Mouse (Mus musculus) limb, embryonic 12.5 days (tissue): ENCODE measurements around the gene Mrpl4. TPM values are rescaled to one million over a fixed set of nuclear protein-coding genes. Genes with fewer than 3 reads are reported as not detected.
A peak's percentile ranks its signal among the peaks of the same experiment; 100 is the strongest.

Source experiments
- ATAC-seq: fragments of 200-750 bp; cut with Nextera tagmentation; 2 replicates; pipeline ENCODE4 v1.8.0; 2017; ENCODE audit warnings: low read depth, moderate TSS enrichment; ENCODE audit not compliant: insufficient number of reproducible peaks, insufficient read depth, low FRiP score, low TSS enrichment
- H3K27ac ChIP-seq: fragments of 300-500 bp; sonication (generic); 2 replicates; pipeline ENCODE4 v1.5.1; 2016; ENCODE audit warnings: mild to moderate bottlenecking, moderate library complexity
- H3K27me3 ChIP-seq: fragments of 300-500 bp; sonication (generic); 2 replicates; pipeline ENCODE4 v1.6.1; 2016; ENCODE audit warnings: mild to moderate bottlenecking, moderate library complexity
- H3K36me3 ChIP-seq: fragments of 300-500 bp; sonication (generic); 2 replicates; pipeline ENCODE4 v1.6.1; 2016; ENCODE audit warnings: mild to moderate bottlenecking, moderate library complexity
- H3K4me1 ChIP-seq: fragments of 300-500 bp; sonication (generic); replicated peaks from 2 replicates; pipeline ENCODE4 v1.6.1; 2016
- H3K4me2 ChIP-seq: fragments of 300-500 bp; sonication (generic); 2 replicates; pipeline ENCODE4 v1.6.1; 2016; ENCODE audit warnings: mild to moderate bottlenecking, moderate library complexity
- H3K4me3 ChIP-seq: fragments of 300-500 bp; sonication (generic); replicated peaks from 2 replicates; pipeline ENCODE4 v1.5.1; 2016; ENCODE audit warnings: mild to moderate bottlenecking
- H3K9ac ChIP-seq: fragments of 300-500 bp; sonication (generic); replicated peaks from 2 replicates; pipeline ENCODE4 v1.6.1; 2016; ENCODE audit warnings: mild to moderate bottlenecking, moderate library complexity
- H3K9me3 ChIP-seq: fragments of 300-500 bp; sonication (generic); 2 replicates; pipeline ENCODE4 v1.6.1; 2016; ENCODE audit warnings: mild to moderate bottlenecking, moderate library complexity
- WGBS: fragments of 180-500 bp; shearing (Covaris S2); methylation state at CpG from one replicate; pipeline ENCODE4 v1.1.7; 2016; 5-methylcytosine and 5-hydroxymethylcytosine counted together
- polyA plus RNA-seq: library from polyadenylated mRNA; unstranded; fragments of >200 nt; fragmentation: Nextera tagmentation; extraction: Ambion mirVana; gene quantifications from 2 replicates; pipeline ENCODE4 v1.2.1, GENCODE M21; 2016

Gene Mrpl4
- polyA plus RNA-seq, 1 experiment from 2014 or later, result 135 TPM

GRCm38 (mm10) chr9:21021363-21021762 is 18.8 kb downstream of the Mrpl4 start:
- no peak for ATAC-seq
- Histone ChIP-seq H3K9ac (no peak overlapping the region), H3K27me3 (peaks cover 32% of the 10 kb centered on the region), H3K9me3 (no peaks in the 10 kb centered on the region), H3K4me3 (no peak overlapping the region), H3K36me3 (no peaks in the 10 kb centered on the region), H3K27ac (no peak overlapping the region), H3K4me1 (no peaks in the 10 kb centered on the region), H3K4me2 (no peak overlapping the region)
- WGBS, result 85% methylated on average over 3 of the region's 3 CpGs

- H3K9me3 ChIP-seq, result no peaks in the 10 kb centered on the region
- H3K36me3 ChIP-seq, result no peaks in the 10 kb centered on the region
- no peak overlapping the region for H3K27ac ChIP-seq
- H3K4me1 ChIP-seq, result 0 out of 2 replicates have a peak, but pooled peaks cover under 1% of the 10 kb centered on the region
- ATAC-seq, result no peak
- H3K9ac ChIP-seq, result no peak overlapping the region
- H3K4me2 ChIP-seq, result no peak overlapping the region
- H3K4me3 ChIP-seq, result no peak overlapping the region
- H3K27me3 ChIP-seq, result peaks cover 31% of the 10 kb centered on the region
- 55% methylated on average over 6 of the region's 6 CpGs for WGBS
Measured at GRCm38 (mm10) chr9:21022288-21022687, 19.8 kb downstream of the Mrpl4 start.

GRCm38 (mm10) chr9:21022726-21023125 is 20.2 kb downstream of the Mrpl4 start:
- no peak overlapping the region for H3K27ac ChIP-seq
- H3K4me3 ChIP-seq, result no peak overlapping the region
- H3K9me3 ChIP-seq, result no peaks in the 10 kb centered on the region
- H3K36me3 ChIP-seq, result no peaks in the 10 kb centered on the region
- peaks cover 27% of the 10 kb centered on the region for H3K27me3 ChIP-seq
- H3K4me2 ChIP-seq, result no peak overlapping the region
- ATAC-seq, result no peak
- H3K9ac ChIP-seq, result no peak overlapping the region
- WGBS, result 71% methylated on average over 1 of the region's 1 CpGs
- H3K4me1 ChIP-seq, result peaks cover 5% of the 10 kb centered on the region

- Histone ChIP-seq H3K4me1 (peaks cover 22% of the 10 kb centered on the region), H3K9ac (no peak overlapping the region), H3K4me2 (no peak overlapping the region), H3K36me3 (no peaks in the 10 kb centered on the region), H3K9me3 (no peaks in the 10 kb centered on the region), H3K27me3 (peaks cover 43% of the 10 kb centered on the region), H3K27ac (no peak overlapping the region), H3K4me3 (no peak overlapping the region)
- 74% methylated on average over 19 of the region's 19 CpGs for whole genome bisulfite sequencing
- no peak for ATAC-seq
Measured at GRCm38 (mm10) chr9:21025258-21025810, 22.8 kb downstream of the Mrpl4 start.

- H3K9ac ChIP-seq, result no peak overlapping the region
- ATAC-seq, result no peak
- H3K9me3 ChIP-seq, result no peaks in the 10 kb centered on the region
- H3K27me3 ChIP-seq, result peaks cover 57% of the 10 kb centered on the region
- H3K27ac ChIP-seq, result no peak overlapping the region
- no peak overlapping the region for H3K4me2 ChIP-seq
- no peak overlapping the region for H3K4me3 ChIP-seq
- H3K4me1 ChIP-seq, result peaks cover 27% of the 10 kb centered on the region
- 77% methylated on average over 12 of the region's 12 CpGs for WGBS
- no peaks in the 10 kb centered on the region for H3K36me3 ChIP-seq
Measured at GRCm38 (mm10) chr9:21026849-21027248, 24.3 kb downstream of the Mrpl4 start.

GRCm38 (mm10) chr9:21027774-21028290 is 25.3 kb downstream of the Mrpl4 start:
- Histone ChIP-seq H3K36me3 (no peaks in the 10 kb centered on the region), H3K4me2 (no peak overlapping the region), H3K27ac (no peak overlapping the region), H3K4me3 (no peak overlapping the region), H3K9ac (0 out of 2 replicates have a peak overlapping the region, but pooled peaks have one; percentile 12), H3K4me1 (peaks cover 36% of the 10 kb centered on the region), H3K27me3 (peaks cover 67% of the 10 kb centered on the region), H3K9me3 (no peaks in the 10 kb centered on the region)
- 39% methylated on average over 8 of the region's 8 CpGs for WGBS
- no peak for ATAC-seq

- Histone ChIP-seq H3K4me1 (peaks cover 44% of the 10 kb centered on the region), H3K4me2 (no peak overlapping the region), H3K9ac (no peak overlapping the region; the same call in 1 of the 2 replicates), H3K9me3 (no peaks in the 10 kb centered on the region), H3K27me3 (peaks cover 75% of the 10 kb centered on the region), H3K4me3 (no peak overlapping the region), H3K36me3 (no peaks in the 10 kb centered on the region), H3K27ac (no peak overlapping the region)
- WGBS, result 65% methylated on average over 6 of the region's 6 CpGs
- no peak for ATAC-seq
Measured at GRCm38 (mm10) chr9:21028560-21029110, 26.1 kb downstream of the Mrpl4 start.

GRCm38 (mm10) chr9:21029291-21030054 is 26.9 kb downstream of the Mrpl4 start, which contains the start of gene Icam4:
Gene Icam4, plus strand, starts transcription at chr9:21029373.
- Histone ChIP-seq H3K4me3 (peak within 1 kb of the TSS; percentile 51), H3K4me2 (peak within 1 kb of the TSS; percentile 92), H3K9me3 (no peaks in the 10 kb centered on the region), H3K36me3 (no peaks in the 10 kb centered on the region), H3K27ac (no peak within 1 kb of the TSS), H3K27me3 (peaks cover 82% of the 10 kb centered on the region), H3K4me1 (peaks cover 47% of the 10 kb centered on the region), H3K9ac (peak within 1 kb of the TSS; percentile 42)
- WGBS, result 2% methylated on average over 37 of the region's 37 CpGs
- no peak for ATAC-seq

- H3K4me3 ChIP-seq, result peak overlapping the region; percentile 51; the same call in 1 of the 2 replicates
- no peaks in the 10 kb centered on the region for H3K9me3 ChIP-seq
- WGBS, result 20% methylated on average over 22 of the region's 22 CpGs
- H3K4me2 ChIP-seq, result peak overlapping the region; percentile 92
- H3K27me3 ChIP-seq, result peaks cover 89% of the 10 kb centered on the region
- no peaks in the 10 kb centered on the region for H3K36me3 ChIP-seq
- no peak for ATAC-seq
- H3K9ac ChIP-seq, result no peak overlapping the region
- peaks cover 51% of the 10 kb centered on the region for H3K4me1 ChIP-seq
- no peak overlapping the region for H3K27ac ChIP-seq
Measured at GRCm38 (mm10) chr9:21030055-21030600, 27.6 kb downstream of the Mrpl4 start.

GRCm38 (mm10) chr9:21030781-21031250 is 28.3 kb downstream of the Mrpl4 start:
- Histone ChIP-seq H3K4me1 (peaks cover 51% of the 10 kb centered on the region), H3K36me3 (no peaks in the 10 kb centered on the region), H3K4me3 (peak overlapping the region; percentile 51), H3K9ac (0 out of 2 replicates have a peak overlapping the region, but pooled peaks have one; percentile 18), H3K27me3 (peaks cover 90% of the 10 kb centered on the region), H3K27ac (no peak overlapping the region), H3K9me3 (no peaks in the 10 kb centered on the region), H3K4me2 (peak overlapping the region; percentile 92)
- under 1% methylated on average over 13 of the region's 13 CpGs for WGBS
- ATAC-seq, result 0 out of 2 replicates have a peak, but pooled peaks have one; percentile 24
